Mouse (Mus musculus): ENCODE measurements around the gene Nfkbie.

GRCm38 (mm10) chr17:45518766-45519475 is 36.6 kb upstream of the Nfkbie start:
- TF ChIP-seq CTCF (IDR thresholded peaks at IDR 0.05; ENCODE audit: borderline replicate concordance, insufficient read depth, low read depth, low read length) (no peak; the same call in 1 of the 2 replicates), POLR2A (IDR thresholded peaks at IDR 0.05; ENCODE audit: borderline replicate concordance, insufficient read depth, low read length) (no peak)
